Mouse (Mus musculus): ENCODE results near the gene Tcp1. TPM values are rescaled to one million over a fixed set of nuclear protein-coding genes. Genes with fewer than 3 reads are reported as not detected.

Tcp1 gene
- polyA plus RNA-seq, 1 experiment from 2014 or later, result 164 TPM

Other genes with a start within 250 kb of the Tcp1 start
- gene Slc22a1, start 239.9 kb upstream of the Tcp1 start, polyA plus RNA-seq (2018), result not detected in 3 replicates
- gene Igf2r, start 146.0 kb upstream of the Tcp1 start, polyA plus RNA-seq (2018), result 44.5 to 77.5 TPM (median 67.5 TPM) in 3 replicates
- not detected in 3 replicates for gene Mas1, start 47.6 kb upstream of the Tcp1 start, polyA plus RNA-seq (2018)
- not detected in 3 replicates for gene Mrgprh, start 39.7 kb upstream of the Tcp1 start, polyA plus RNA-seq (2018)
- 0.09 to 0.41 TPM in 2 of 3 replicates, not detected in the other for gene Pnldc1, start 5.5 kb upstream of the Tcp1 start, polyA plus RNA-seq (2018)
- 51.1 to 81.8 TPM (median 56.2 TPM) in 3 replicates for gene Mrpl18, start 644 bp downstream of the Tcp1 start, polyA plus RNA-seq (2018)
- gene Acat3, start 24.9 kb downstream of the Tcp1 start, polyA plus RNA-seq (2018), result 0.39 TPM in 1 of 3 replicates, not detected in the others
- gene Acat2, start 45.0 kb downstream of the Tcp1 start, polyA plus RNA-seq (2018), result 7.0 to 21.1 TPM (median 15.6 TPM) in 3 replicates
- gene Wtap, start 78.5 kb downstream of the Tcp1 start, polyA plus RNA-seq (2018), result 87.5 to 118 TPM (median 87.8 TPM) in 3 replicates
- gene Sod2, start 91.1 kb downstream of the Tcp1 start, polyA plus RNA-seq (2018), result 43.6 to 99.3 TPM (median 89.5 TPM) in 3 replicates
- gene Gpr31b, start 136.6 kb downstream of the Tcp1 start, polyA plus RNA-seq (2018), result 0.46 to 2.5 TPM (median 1.6 TPM) in 3 replicates
- 0.30 to 0.32 TPM in 2 of 3 replicates, not detected in the other for gene Tcp10b, start 145.4 kb downstream of the Tcp1 start, polyA plus RNA-seq (2018)
- not detected in 3 replicates for gene Unc93a, start 216.1 kb downstream of the Tcp1 start, polyA plus RNA-seq (2018)